Mouse (Mus musculus): ENCODE measurements around the gene Adgrl1. TPM values are rescaled to one million over a fixed set of nuclear protein-coding genes. Genes with fewer than 3 reads are reported as not detected.

The Adgrl1 gene
- polyA plus RNA-seq (2015; fragmentation: Nextera tagmentation; extraction: Ambion mirVana) = 67.2 and 68.0 TPM in 2 replicates

DNA sequence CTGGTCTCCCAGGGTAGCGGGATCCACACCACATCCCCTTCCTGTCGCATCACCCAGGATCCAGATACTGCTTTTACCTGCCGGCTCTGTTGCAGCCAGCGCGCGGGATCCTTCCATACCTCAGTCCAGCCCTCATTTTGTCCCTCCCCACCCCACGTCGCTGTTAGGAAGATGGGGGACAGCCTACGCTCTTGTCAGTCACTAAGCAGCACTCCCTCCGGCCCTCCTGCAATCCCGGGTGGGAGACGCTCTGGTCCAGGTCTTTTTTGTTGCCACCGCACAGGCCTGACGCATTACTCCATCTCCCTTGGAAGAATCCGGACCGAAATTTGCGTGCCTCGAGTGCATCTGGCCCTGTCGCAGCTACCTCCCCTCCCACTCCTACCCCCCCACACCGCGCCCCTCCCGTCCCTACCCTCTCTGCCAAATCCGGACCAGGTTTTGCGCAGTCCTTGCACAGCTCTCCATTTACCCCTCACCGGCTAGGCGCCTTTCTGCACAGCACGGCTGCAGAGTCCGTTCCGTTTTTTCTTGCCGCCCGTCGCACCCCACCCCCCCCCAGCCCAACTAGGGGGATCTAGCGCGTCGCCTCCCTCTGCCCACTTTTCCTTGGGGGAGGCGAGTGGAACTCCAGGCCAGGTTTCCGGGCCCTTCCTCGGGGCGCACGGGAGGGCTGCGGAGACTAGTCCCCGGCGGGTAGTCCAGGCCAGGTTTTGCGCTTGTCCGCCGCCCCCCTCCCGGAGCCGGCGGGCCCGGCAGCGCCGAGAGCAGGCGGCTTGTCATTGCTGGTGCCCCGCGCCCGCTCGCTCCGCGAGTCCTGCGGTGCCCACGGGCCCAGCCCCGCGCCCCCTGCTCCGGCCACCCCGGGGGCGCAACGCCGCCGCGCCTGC, at the start of gene Adgrl1:
Adgrl1 (plus strand) TSS at position 743 of the 890 bp plus-strand sequence.
- Histone ChIP-seq H3K36me3 (replicated peaks) (no peaks in the 10 kb centered on the region), H3K27ac (peak within 1 kb of the TSS; percentile 99), H3K9me3 (no peaks in the 10 kb centered on the region), H3K27me3 (replicated peaks) (peaks cover 4% of the 10 kb centered on the region; the same call in 1 of the 2 replicates), H3K4me3 (peak within 1 kb of the TSS; percentile 88), H3K4me2 (peak within 1 kb of the TSS; percentile 75), H3K9ac (peak within 1 kb of the TSS; percentile 97), H3K4me1 (peaks cover 49% of the 10 kb centered on the region)
- WGBS = under 1% methylated on average over 67 of the region's 70 CpGs
- peak; percentile 93 for ATAC-seq (replicated peaks)

DNA sequence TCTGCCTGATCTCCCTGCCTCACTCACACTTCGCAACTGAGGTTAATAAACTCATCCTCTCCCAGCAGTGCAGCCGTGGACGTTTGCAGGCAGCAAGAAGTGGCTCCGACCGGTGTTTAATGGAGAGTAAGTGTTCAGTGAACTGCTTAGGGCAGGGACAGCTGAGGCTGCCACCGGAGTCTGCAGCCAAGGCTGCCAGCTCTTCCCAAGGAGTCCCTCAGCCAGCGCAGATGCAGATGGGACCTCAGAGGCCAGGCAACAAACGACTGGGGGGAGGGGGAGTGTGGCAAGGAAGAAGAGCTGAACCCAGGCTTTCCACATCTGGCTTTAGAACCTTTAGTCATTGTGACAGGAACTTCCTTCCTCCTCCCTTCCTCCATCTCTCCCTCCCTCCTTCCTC, 47.6 kb upstream of the Adgrl1 start:
- Histone ChIP-seq H3K27ac (no peak overlapping the region), H3K4me1 (no peaks in the 10 kb centered on the region), H3K9me3 (no peaks in the 10 kb centered on the region), H3K4me3 (no peak overlapping the region), H3K4me2 (no peak overlapping the region), H3K27me3 (replicated peaks) (no peaks in the 10 kb centered on the region), H3K36me3 (replicated peaks) (no peaks in the 10 kb centered on the region), H3K9ac (no peak overlapping the region)
- WGBS = 23% methylated on average over 8 of the region's 8 CpGs
- ATAC-seq (replicated peaks) = no peak

DNA sequence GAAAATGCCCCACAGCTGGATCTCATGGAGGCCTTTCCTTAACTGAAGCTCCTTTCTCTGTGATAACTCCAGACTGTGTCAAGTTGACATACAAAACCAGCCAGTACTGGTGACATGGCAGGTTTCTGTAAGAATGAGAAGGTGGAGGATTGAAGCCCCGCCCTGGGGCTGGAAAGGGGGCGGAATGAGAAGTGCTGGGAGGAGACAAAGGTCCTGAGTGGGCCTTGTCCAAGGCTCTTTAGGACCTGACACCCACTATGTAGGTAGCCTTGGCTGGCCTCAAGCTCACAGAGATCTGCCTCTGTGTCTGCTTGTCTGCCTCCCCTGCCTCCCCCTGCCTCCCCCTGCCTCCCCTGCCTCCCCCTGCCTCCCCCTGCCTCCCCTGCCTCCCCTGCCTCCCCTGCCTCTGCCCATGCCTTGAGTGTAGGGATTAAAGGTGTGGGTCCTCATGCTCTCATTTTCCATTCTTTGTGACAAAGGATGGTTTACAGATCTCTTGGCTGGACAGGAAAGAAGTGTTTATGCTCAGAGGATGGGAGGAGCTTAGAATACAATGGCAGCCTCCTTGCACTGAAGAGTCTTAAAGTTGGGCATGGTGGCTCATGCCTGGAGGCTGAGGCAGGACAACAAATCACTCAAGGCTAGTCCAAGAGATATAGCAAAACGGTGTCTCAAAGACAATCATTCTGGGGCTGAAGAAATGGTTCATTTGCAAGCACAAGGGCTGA, 46.4 kb upstream of the Adgrl1 start:
- no peaks in the 10 kb centered on the region for H3K9me3 ChIP-seq
- no peaks in the 10 kb centered on the region for H3K27me3 ChIP-seq (replicated peaks)
- ATAC-seq (replicated peaks) = no peak
- 71% methylated on average over 3 of the region's 3 CpGs for WGBS
- no peaks in the 10 kb centered on the region for H3K36me3 ChIP-seq (replicated peaks)
- H3K27ac ChIP-seq = no peak overlapping the region
- no peak overlapping the region for H3K9ac ChIP-seq
- H3K4me2 ChIP-seq = no peak overlapping the region
- H3K4me1 ChIP-seq = no peaks in the 10 kb centered on the region
- no peak overlapping the region for H3K4me3 ChIP-seq

DNA sequence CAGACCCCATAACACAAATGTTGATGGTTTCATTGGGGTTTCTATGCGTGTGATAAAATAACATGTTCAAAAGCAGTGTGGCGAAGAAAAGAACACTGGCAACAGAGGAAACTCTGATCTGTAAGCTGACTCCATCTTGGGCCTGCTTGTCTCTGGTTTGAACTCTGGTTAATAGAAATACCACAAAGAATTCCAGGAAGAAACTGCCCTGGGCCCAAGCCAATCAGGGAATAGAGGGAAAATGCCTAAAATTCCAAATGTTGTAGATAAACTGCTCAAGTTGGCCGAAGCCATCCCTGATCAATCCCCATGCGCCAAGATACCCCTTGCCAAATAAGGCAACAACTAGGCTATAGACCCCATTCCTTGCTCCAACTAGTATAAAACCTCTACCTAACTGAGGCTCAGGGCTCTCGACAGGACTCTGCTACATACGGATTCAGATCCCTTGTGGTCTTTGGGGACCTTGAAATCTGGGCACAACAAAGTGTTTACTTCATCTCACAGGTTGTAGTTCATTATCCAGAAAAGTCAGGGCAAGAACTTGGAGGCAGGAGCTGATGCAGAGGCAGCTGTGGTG, 43.3 kb upstream of the Adgrl1 start:
- 89% methylated on average over 6 of the region's 6 CpGs for WGBS
- Histone ChIP-seq H3K27me3 (replicated peaks) (no peaks in the 10 kb centered on the region; the same call in 1 of the 2 replicates), H3K36me3 (replicated peaks) (no peaks in the 10 kb centered on the region), H3K4me2 (no peak overlapping the region), H3K9ac (no peak overlapping the region), H3K27ac (no peak overlapping the region), H3K4me3 (no peak overlapping the region), H3K4me1 (no peaks in the 10 kb centered on the region), H3K9me3 (no peaks in the 10 kb centered on the region)
- ATAC-seq (replicated peaks) = no peak

DNA sequence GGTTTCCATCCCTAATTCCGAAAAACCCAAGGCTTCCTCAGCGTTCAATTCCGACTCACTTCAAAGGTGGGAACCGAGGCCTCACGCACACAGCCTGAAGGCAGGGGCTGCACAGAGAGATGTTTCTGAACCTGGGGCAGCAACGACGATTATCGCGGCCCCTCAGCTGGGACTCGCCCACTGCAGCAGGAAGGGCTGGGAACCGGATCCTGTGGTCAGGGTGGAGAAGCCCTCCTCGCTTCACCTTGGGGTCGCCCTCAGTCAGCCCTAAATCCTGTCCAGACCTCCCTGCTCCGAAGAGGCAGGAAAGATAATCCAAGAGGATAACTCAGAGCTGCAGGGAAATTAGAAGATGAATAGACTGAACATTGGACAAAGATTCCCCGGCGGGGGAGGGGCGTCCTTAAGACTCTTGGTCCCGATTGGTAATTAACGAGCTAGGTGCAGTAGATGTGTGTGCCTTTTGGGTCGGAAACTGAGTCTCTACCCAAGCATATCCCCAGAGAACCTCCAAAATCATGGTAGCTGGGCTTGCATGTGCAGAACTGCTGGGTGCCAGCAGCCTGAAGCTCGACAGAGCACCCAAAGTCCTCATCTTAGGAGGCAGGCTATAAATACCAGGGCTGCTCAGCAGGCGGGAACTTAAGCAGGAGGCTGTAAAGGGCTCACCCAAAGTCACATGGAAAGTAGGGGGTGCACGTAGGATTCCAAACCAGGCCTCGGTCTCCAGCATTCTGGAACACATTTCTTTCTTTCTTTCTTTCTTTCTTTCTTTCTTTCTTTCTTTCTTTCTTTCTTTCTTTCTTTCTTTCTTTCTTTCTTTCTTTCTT, 37.3 kb upstream of the Adgrl1 start:
- Histone ChIP-seq H3K4me2 (peak overlapping the region; percentile 36), H3K4me3 (peak overlapping the region; percentile 9), H3K27me3 (replicated peaks) (no peaks in the 10 kb centered on the region; the same call in 1 of the 2 replicates), H3K4me1 (peaks cover 9% of the 10 kb centered on the region; the same call in 1 of the 2 replicates), H3K9me3 (no peaks in the 10 kb centered on the region), H3K27ac (no peak overlapping the region), H3K9ac (0 out of 2 replicates have a peak overlapping the region, but pooled peaks have one; percentile 1), H3K36me3 (replicated peaks) (no peaks in the 10 kb centered on the region)
- no peak for ATAC-seq (replicated peaks)
- WGBS = 6% methylated on average over 24 of the region's 24 CpGs

DNA sequence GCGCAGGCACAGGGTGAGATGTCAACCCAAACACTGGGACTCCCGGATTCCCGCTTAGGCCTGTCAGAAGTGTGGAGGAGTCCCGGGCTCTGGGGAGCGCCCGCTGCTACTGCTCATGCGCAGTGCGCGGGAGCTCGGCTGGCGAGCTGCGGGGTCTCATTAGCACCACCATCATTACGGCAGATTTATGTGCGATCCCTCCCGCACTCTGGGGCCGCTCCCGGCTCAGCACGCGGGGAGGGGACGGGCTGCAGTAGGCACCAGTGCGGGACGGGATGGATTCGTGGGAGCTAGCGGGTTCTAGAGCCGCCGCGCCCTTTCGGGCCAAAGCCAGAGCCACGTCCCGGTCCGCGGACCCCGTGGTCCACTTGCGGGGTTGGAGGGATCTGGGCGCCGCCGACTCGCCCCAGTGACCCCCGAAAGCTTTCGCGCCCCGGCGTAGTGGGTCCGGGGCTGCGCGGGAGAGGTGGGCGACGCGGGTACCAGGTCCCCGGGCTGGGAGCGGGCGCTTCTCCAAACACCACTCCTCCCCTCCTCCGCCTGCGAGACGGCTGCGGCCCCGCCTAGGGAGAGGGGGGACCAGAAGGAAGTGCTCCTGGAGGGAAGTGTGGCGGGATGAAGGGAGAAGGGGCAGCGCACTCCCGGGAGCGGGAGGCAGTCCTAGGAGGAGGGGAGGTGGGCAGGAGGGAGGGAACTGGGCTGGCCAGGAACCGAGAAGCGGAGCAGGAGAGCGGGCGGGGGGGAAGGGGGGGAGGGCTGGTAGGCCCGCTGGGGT, 24.8 kb upstream of the Adgrl1 start:
- Histone ChIP-seq H3K4me1 (peaks cover 25% of the 10 kb centered on the region), H3K4me2 (peak overlapping the region; percentile 93), H3K9me3 (no peaks in the 10 kb centered on the region), H3K27ac (peak overlapping the region; percentile 86), H3K36me3 (replicated peaks) (no peaks in the 10 kb centered on the region), H3K27me3 (replicated peaks) (no peaks in the 10 kb centered on the region), H3K4me3 (peak overlapping the region; percentile 67), H3K9ac (peak overlapping the region; percentile 73)
- under 1% methylated on average over 58 of the region's 66 CpGs for WGBS
- ATAC-seq (replicated peaks) = peak; percentile 88

DNA sequence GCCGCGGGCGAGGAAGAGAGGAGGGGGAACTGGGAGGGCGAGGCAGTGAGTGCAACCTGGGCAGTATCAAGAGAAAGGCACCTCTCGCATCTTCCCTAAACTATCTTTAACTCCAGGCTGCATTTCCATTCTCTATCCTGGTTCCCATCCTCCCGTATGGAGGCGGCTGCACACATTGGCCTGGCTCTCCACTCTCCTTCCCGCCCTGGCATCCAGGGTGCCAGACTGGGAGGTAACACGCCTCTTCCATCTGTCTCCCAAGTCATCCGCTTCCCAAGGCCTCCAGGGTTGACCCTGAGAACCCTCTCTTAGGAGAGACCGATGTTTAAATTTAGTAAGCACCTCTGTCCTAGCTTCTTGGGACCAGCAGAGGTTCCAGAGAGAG, 24.3 kb upstream of the Adgrl1 start:
- Histone ChIP-seq H3K27me3 (replicated peaks) (no peaks in the 10 kb centered on the region), H3K9me3 (no peaks in the 10 kb centered on the region), H3K27ac (peak overlapping the region; percentile 86), H3K4me2 (peak overlapping the region; percentile 93), H3K9ac (peak overlapping the region; percentile 73), H3K4me1 (peaks cover 25% of the 10 kb centered on the region), H3K36me3 (replicated peaks) (no peaks in the 10 kb centered on the region), H3K4me3 (peak overlapping the region; percentile 67)
- 3% methylated on average over 10 of the region's 11 CpGs for WGBS
- ATAC-seq (replicated peaks) = no peak; the same call in 1 of the 2 replicates

DNA sequence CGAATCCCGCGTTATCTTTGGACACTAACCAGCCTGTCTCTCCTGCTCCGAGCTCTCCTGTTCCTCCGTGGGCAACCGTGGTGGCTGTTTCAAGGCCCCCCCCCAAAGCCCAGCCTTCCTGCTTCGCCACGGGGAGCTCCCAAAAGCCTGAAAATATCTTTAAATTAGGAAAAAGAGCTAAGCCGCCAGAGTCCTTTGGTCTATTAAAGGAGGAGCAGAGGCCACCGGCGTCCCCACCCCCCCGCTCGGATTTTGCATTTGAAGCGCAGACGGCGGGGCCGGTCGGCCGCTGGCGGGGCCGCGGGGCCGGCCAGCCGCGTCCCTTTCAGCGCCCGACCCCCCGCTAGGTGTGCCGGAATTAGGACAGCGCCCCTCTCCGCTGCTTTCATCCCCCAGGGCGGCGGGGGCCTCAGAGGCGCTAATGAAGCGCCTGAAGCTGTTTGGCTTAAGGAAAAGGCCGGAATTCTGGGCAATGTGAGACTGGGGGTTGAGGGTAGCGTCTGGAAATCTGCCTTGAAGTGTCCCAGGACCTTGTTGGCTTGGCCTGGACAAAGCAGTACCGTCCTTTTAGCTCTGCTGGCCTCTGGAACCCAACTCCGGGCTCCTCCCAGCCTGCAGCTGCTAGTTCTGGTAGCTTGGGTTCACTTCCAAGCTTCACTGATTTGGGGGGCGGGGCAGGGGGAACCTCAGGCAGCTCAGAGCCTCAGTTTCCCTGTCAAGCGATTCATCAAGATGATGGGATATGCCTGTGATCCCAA, 23.6 kb upstream of the Adgrl1 start:
- WGBS = under 1% methylated on average over 41 of the region's 41 CpGs
- peak; percentile 25; the same call in 1 of the 2 replicates for ATAC-seq (replicated peaks)
- H3K9ac ChIP-seq = peak overlapping the region; percentile 73; the same call in 1 of the 2 replicates

DNA sequence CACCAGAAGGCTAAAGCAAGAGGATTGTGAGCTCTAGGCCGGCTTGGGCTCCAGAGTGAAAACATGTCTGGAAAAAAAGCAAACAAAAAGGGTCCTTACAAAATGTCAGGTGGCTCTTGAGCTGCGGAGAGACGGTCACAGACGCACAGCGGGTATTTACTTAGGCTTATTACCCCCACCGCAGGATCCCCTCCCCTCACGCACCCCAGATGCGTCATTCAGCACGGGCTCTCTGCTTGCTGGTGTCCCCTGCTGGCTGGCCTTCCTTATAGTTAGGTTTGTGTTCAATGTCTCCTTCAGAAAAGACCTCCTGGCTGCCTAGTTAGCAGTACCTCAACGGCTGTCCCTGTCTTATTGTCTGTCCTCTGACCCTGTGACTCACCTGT, 23.1 kb upstream of the Adgrl1 start:
- 2% methylated on average over 10 of the region's 10 CpGs for WGBS
- Histone ChIP-seq H3K4me1 (peaks cover 25% of the 10 kb centered on the region), H3K9me3 (no peaks in the 10 kb centered on the region), H3K27ac (peak overlapping the region; percentile 86; the same call in 1 of the 2 replicates), H3K27me3 (replicated peaks) (no peaks in the 10 kb centered on the region), H3K4me3 (peak overlapping the region; percentile 67), H3K36me3 (replicated peaks) (no peaks in the 10 kb centered on the region), H3K4me2 (peak overlapping the region; percentile 93), H3K9ac (no peak overlapping the region)
- no peak; the same call in 1 of the 2 replicates for ATAC-seq (replicated peaks)

More for the DNA sequence above, 23.6 kb upstream of the Adgrl1 start:
- Histone ChIP-seq H3K9me3 (no peaks in the 10 kb centered on the region), H3K4me1 (peaks cover 25% of the 10 kb centered on the region), H3K36me3 (replicated peaks) (no peaks in the 10 kb centered on the region), H3K4me3 (peak overlapping the region; percentile 67), H3K4me2 (peak overlapping the region; percentile 93), H3K27me3 (replicated peaks) (no peaks in the 10 kb centered on the region), H3K27ac (peak overlapping the region; percentile 86)

DNA sequence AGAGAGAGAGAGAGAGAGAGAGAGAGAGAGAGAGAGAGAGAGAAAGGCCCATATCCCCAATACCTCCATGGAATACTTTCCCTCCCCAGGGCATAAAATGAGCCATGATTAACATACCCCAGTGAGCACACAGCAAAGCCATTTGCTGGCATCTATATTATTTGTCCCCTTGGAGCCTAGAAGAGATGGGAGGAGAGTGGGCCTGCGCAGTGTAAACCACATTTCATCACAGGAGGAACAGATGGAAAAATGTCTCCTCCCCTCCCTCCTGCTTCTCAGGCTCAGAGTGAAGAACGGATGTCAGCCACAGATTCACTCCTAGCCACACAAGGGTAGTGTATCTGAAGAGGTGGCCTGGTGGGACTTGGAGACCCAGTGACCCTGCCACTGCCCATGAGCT, 11.5 kb upstream of the Adgrl1 start:
- no peak for ATAC-seq (replicated peaks)
- H3K9me3 ChIP-seq = no peaks in the 10 kb centered on the region
- H3K27me3 ChIP-seq (replicated peaks) = no peaks in the 10 kb centered on the region
- 80% methylated on average over 2 of the region's 2 CpGs for WGBS
- H3K9ac ChIP-seq = no peak overlapping the region
- H3K36me3 ChIP-seq (replicated peaks) = no peaks in the 10 kb centered on the region
- no peak overlapping the region for H3K4me3 ChIP-seq
- no peak overlapping the region for H3K27ac ChIP-seq
- H3K4me2 ChIP-seq = no peak overlapping the region
- H3K4me1 ChIP-seq = no peaks in the 10 kb centered on the region

All from midbrain, embryonic 15.5 days (tissue).